Mouse (Mus musculus): ENCODE measurements around the gene Mief1. TPM values are rescaled to one million over a fixed set of nuclear protein-coding genes. Genes with fewer than 3 reads are reported as not detected.

The Mief1 gene
- polyA plus RNA-seq, 1 experiment from 2014 or later: 36.4 TPM

DNA sequence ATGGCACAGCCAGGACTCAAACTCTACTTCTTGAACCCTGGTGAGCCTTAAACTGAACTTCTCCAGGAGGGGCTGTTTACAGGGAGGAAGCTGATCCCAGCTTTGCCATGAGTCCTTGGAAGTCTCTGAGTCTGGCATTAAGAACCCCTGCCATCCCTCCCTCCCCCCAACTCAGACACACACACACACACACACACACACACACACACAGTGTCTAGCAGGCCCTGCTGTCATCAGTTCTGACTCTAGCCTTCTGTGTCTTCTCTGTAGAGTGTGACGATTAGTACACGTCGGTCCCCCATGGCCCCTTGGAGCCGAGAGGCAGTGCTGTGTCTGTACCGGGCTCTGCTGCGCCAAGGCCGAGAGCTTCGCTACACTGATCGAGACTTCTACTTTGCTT is 1.7 kb downstream of the Mief1 start, which contains the start of gene AC140267.1:
Gene AC140267.1 (plus strand): TSS at position 301 of the 400 bp plus-strand sequence.
- Histone ChIP-seq H3K4me2 (peak within 1 kb of the TSS; percentile 84), H3K9ac (peak within 1 kb of the TSS; percentile 81), H3K27me3 (no peaks in the 10 kb centered on the region), H3K4me3 (peak within 1 kb of the TSS; percentile 73), H3K4me1 (replicated peaks) (peaks cover 16% of the 10 kb centered on the region), H3K9me3 (no peaks in the 10 kb centered on the region), H3K27ac (replicated peaks) (no peak within 1 kb of the TSS), H3K36me3 (peaks cover 28% of the 10 kb centered on the region)
- 97% methylated on average over 9 of the region's 9 CpGs for WGBS
- ATAC-seq (ENCODE audit: low FRiP score, low read depth): no peak

GRCm38 (mm10) chr15:80248135-80248534 is 14.3 kb downstream of the Mief1 start:
- Histone ChIP-seq H3K4me1 (replicated peaks) (no peaks in the 10 kb centered on the region), H3K9ac (no peak overlapping the region), H3K4me3 (no peak overlapping the region), H3K36me3 (peaks cover 63% of the 10 kb centered on the region), H3K27ac (replicated peaks) (no peak overlapping the region), H3K4me2 (no peak overlapping the region), H3K9me3 (no peaks in the 10 kb centered on the region), H3K27me3 (no peaks in the 10 kb centered on the region)
- WGBS: 99% methylated on average over 12 of the region's 12 CpGs
- ATAC-seq (ENCODE audit: low FRiP score, low read depth): no peak

GRCm38 (mm10) chr15:80248596-80248995 is 14.8 kb downstream of the Mief1 start:
- 100% methylated on average over 1 of the region's 1 CpGs for WGBS
- Histone ChIP-seq H3K9ac (no peak overlapping the region), H3K36me3 (peaks cover 60% of the 10 kb centered on the region), H3K27me3 (no peaks in the 10 kb centered on the region), H3K4me2 (no peak overlapping the region), H3K9me3 (no peaks in the 10 kb centered on the region), H3K4me3 (no peak overlapping the region), H3K27ac (replicated peaks) (no peak overlapping the region), H3K4me1 (replicated peaks) (peaks cover 2% of the 10 kb centered on the region)
- ATAC-seq (ENCODE audit: low FRiP score, low read depth): no peak

- Histone ChIP-seq H3K27me3 (no peaks in the 10 kb centered on the region), H3K9ac (no peak overlapping the region), H3K36me3 (peaks cover 55% of the 10 kb centered on the region), H3K27ac (replicated peaks) (no peak overlapping the region), H3K9me3 (no peaks in the 10 kb centered on the region), H3K4me1 (replicated peaks) (peaks cover 13% of the 10 kb centered on the region), H3K4me3 (no peak overlapping the region), H3K4me2 (no peak overlapping the region)
- WGBS: 97% methylated on average over 10 of the region's 10 CpGs
- no peak for ATAC-seq (ENCODE audit: low FRiP score, low read depth)
These were observed 15.9 kb downstream of the Mief1 start for GRCm38 (mm10) chr15:80249672-80250071.

DNA sequence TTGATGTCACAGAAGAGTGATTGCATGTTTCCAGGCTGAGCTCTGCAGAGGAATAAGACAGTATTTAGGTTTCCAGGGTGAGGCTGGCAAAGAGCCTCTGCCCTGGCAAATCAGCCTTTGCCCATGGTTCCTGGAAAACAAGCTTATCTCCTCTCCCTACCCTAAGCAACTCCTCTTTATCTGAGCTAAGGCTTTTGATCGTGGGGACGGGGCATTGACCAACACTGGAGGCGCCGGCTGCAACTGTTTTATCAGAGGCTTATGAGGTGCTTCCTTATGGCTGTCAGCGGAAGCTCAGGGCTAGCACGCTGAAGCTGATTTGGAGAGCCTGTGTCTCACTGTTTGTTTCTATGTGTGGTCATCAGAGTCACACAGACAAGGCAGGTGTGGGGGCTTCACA is 16.8 kb downstream of the Mief1 start:
- H3K4me3 ChIP-seq: no peak overlapping the region
- no peak overlapping the region for H3K27ac ChIP-seq (replicated peaks)
- WGBS: 97% methylated on average over 6 of the region's 6 CpGs
- ATAC-seq (ENCODE audit: low FRiP score, low read depth): no peak
- H3K27me3 ChIP-seq: no peaks in the 10 kb centered on the region
- H3K9ac ChIP-seq: no peak overlapping the region
- no peaks in the 10 kb centered on the region for H3K9me3 ChIP-seq
- H3K36me3 ChIP-seq: peaks cover 53% of the 10 kb centered on the region
- H3K4me1 ChIP-seq (replicated peaks): peaks cover 13% of the 10 kb centered on the region
- H3K4me2 ChIP-seq: no peak overlapping the region

DNA sequence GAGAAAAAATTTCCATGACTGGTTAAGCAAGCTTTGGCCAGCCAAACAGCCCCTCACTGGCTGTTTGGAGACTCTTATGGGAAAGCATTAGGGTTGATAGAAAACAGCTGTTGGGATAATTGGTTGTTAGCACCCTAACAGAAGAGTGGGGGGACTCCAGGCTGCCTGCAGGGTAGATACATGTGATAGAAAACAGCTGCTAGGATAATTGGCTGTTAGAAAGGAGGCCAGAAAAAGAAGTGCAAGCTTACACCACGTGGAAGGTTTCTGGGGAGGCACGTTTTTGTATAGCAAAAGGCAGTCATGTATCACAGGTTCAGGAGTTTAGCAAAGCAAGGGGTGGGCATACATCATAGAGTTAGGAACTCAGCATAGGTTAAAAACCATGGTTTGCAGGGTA is 19.7 kb downstream of the Mief1 start:
- Histone ChIP-seq H3K27me3 (no peaks in the 10 kb centered on the region), H3K9ac (no peak overlapping the region), H3K36me3 (peaks cover 52% of the 10 kb centered on the region)

GRCm38 (mm10) chr15:80254207-80254606 is 20.4 kb downstream of the Mief1 start:
- peak overlapping the region; percentile 71 for H3K9ac ChIP-seq
- no peak for ATAC-seq (ENCODE audit: low FRiP score, low read depth)
- WGBS: 45% methylated on average over 6 of the region's 6 CpGs
- H3K4me2 ChIP-seq: peak overlapping the region; percentile 88
- H3K27me3 ChIP-seq: no peaks in the 10 kb centered on the region
- no peaks in the 10 kb centered on the region for H3K9me3 ChIP-seq
- H3K27ac ChIP-seq (replicated peaks): peak overlapping the region; percentile 99
- peak overlapping the region; percentile 94 for H3K4me3 ChIP-seq
- peaks cover 48% of the 10 kb centered on the region for H3K36me3 ChIP-seq
- H3K4me1 ChIP-seq (replicated peaks): peaks cover 36% of the 10 kb centered on the region

More for the DNA sequence above, 19.7 kb downstream of the Mief1 start:
- no peak for ATAC-seq (ENCODE audit: low FRiP score, low read depth)
- H3K9me3 ChIP-seq: no peaks in the 10 kb centered on the region
- H3K27ac ChIP-seq (replicated peaks): peak overlapping the region; percentile 99
- H3K4me1 ChIP-seq (replicated peaks): peaks cover 36% of the 10 kb centered on the region
- H3K4me3 ChIP-seq: no peak overlapping the region
- no peak overlapping the region for H3K4me2 ChIP-seq
- 42% methylated on average over 2 of the region's 2 CpGs for WGBS

GRCm38 (mm10) chr15:80254847-80255645 is 21.2 kb downstream of the Mief1 start, which contains the start of gene Atf4:
Atf4 (plus strand) TSS chr15:80255184.
- no peaks in the 10 kb centered on the region for H3K27me3 ChIP-seq
- peaks cover 44% of the 10 kb centered on the region for H3K36me3 ChIP-seq
- H3K9ac ChIP-seq: peak within 1 kb of the TSS; percentile 100
- no peaks in the 10 kb centered on the region for H3K9me3 ChIP-seq
- peak within 1 kb of the TSS; percentile 88 for H3K4me2 ChIP-seq
- peak within 1 kb of the TSS; percentile 99 for H3K27ac ChIP-seq (replicated peaks)
- H3K4me3 ChIP-seq: peak within 1 kb of the TSS; percentile 94
- peaks cover 36% of the 10 kb centered on the region for H3K4me1 ChIP-seq (replicated peaks)
- peak; percentile 97 for ATAC-seq (ENCODE audit: low FRiP score, low read depth)
- WGBS: under 1% methylated on average over 57 of the region's 62 CpGs

GRCm38 (mm10) chr15:80255646-80256121 is 21.9 kb downstream of the Mief1 start:
- under 1% methylated on average over 51 of the region's 51 CpGs for WGBS
- H3K27ac ChIP-seq (replicated peaks): peak overlapping the region; percentile 99
- H3K9me3 ChIP-seq: no peaks in the 10 kb centered on the region
- H3K4me1 ChIP-seq (replicated peaks): peaks cover 36% of the 10 kb centered on the region
- H3K4me2 ChIP-seq: peak overlapping the region; percentile 88
- H3K4me3 ChIP-seq: peak overlapping the region; percentile 94
- peaks cover 38% of the 10 kb centered on the region for H3K36me3 ChIP-seq
- peak; percentile 6 for ATAC-seq (ENCODE audit: low FRiP score, low read depth)
- H3K9ac ChIP-seq: peak overlapping the region; percentile 100
- H3K27me3 ChIP-seq: no peaks in the 10 kb centered on the region

- peaks cover 32% of the 10 kb centered on the region for H3K36me3 ChIP-seq
These were observed 22.4 kb downstream of the Mief1 start for GRCm38 (mm10) chr15:80256242-80256641.

GRCm38 (mm10) chr15:80256656-80257601 is 23.1 kb downstream of the Mief1 start:
- Histone ChIP-seq H3K27me3 (no peaks in the 10 kb centered on the region), H3K9ac (peak overlapping the region; percentile 100), H3K27ac (replicated peaks) (peak overlapping the region; percentile 99), H3K4me2 (peak overlapping the region; percentile 88), H3K4me1 (replicated peaks) (peaks cover 41% of the 10 kb centered on the region), H3K9me3 (no peaks in the 10 kb centered on the region), H3K4me3 (peak overlapping the region; percentile 94), H3K36me3 (peaks cover 26% of the 10 kb centered on the region)
- ATAC-seq (ENCODE audit: low FRiP score, low read depth): no peak
- WGBS: 64% methylated on average over 12 of the region's 12 CpGs

More at GRCm38 (mm10) chr15:80256242-80256641, 22.4 kb downstream of the Mief1 start:
- Histone ChIP-seq H3K4me2 (peak overlapping the region; percentile 88), H3K27me3 (no peaks in the 10 kb centered on the region), H3K4me3 (peak overlapping the region; percentile 94), H3K4me1 (replicated peaks) (peaks cover 36% of the 10 kb centered on the region), H3K9me3 (no peaks in the 10 kb centered on the region), H3K27ac (replicated peaks) (peak overlapping the region; percentile 99), H3K9ac (peak overlapping the region; percentile 100)
- WGBS: 7% methylated on average over 16 of the region's 16 CpGs
- no peak for ATAC-seq (ENCODE audit: low FRiP score, low read depth)
